Mouse (Mus musculus) lung, postnatal 0 days (tissue): Measurements from ENCODE around the gene Vnn3. TPM values are rescaled to one million over a fixed set of nuclear protein-coding genes. Genes with fewer than 3 reads are reported as not detected.
A peak's percentile ranks its signal among the peaks of the same experiment; 100 is the strongest.

Experiments used
- ATAC-seq: fragments of 200-750 bp; cut with Nextera tagmentation; 2 replicates; pipeline ENCODE4 v1.8.0; 2017; ENCODE audit warnings: moderate library complexity
- DNase-seq: peaks from one replicate; pipeline ENCODE4 v3.0.0-alpha.2; 2016; ENCODE audit warnings: low spot score
- H3K27ac ChIP-seq: fragments of 300-500 bp; sonication (generic); 2 replicates; pipeline ENCODE4 v1.5.1; 2014; ENCODE audit warnings: antibody characterized with exemption, mild to moderate bottlenecking, low read length, mixed read lengths
- H3K27me3 ChIP-seq: fragments of 300-500 bp; sonication (generic); replicated peaks from 2 replicates; pipeline ENCODE4 v1.6.1; 2014; ENCODE audit warnings: low read length, mixed read lengths; ENCODE audit not compliant: insufficient read depth
- H3K36me3 ChIP-seq: fragments of 300-500 bp; sonication (generic); 2 replicates; pipeline ENCODE4 v1.6.1; 2014; ENCODE audit warnings: low read length, mixed read lengths; ENCODE audit not compliant: insufficient read depth
- H3K4me1 ChIP-seq: fragments of 300-500 bp; sonication (generic); 2 replicates; pipeline ENCODE4 v1.6.1; 2014; ENCODE audit warnings: antibody characterized with exemption, low read depth, low read length, mixed read lengths; ENCODE audit not compliant: insufficient read depth
- H3K4me2 ChIP-seq: fragments of 300-500 bp; sonication (generic); replicated peaks from 2 replicates; pipeline ENCODE4 v1.6.1; 2014; ENCODE audit warnings: low read depth, mild to moderate bottlenecking, low read length, moderate library complexity, mixed read lengths
- H3K4me3 ChIP-seq: fragments of 300-500 bp; sonication (generic); 2 replicates; pipeline ENCODE4 v1.5.1; 2014; ENCODE audit warnings: low read depth, low read length
- H3K9ac ChIP-seq: fragments of 300-500 bp; sonication (generic); replicated peaks from 2 replicates; pipeline ENCODE4 v1.6.1; 2014; ENCODE audit warnings: low read depth, mild to moderate bottlenecking
- H3K9me3 ChIP-seq: fragments of 300-500 bp; sonication (generic); 2 replicates; pipeline ENCODE4 v1.6.1; 2016; ENCODE audit warnings: low read length, mixed read lengths
- CTCF ChIP-seq: IDR thresholded peaks from 2 replicates; pipeline ENCODE4 v1.5.1; 2016; ENCODE audit warnings: antibody characterized with exemption, mild to moderate bottlenecking
- EP300 ChIP-seq: IDR thresholded peaks from 2 replicates; pipeline ENCODE4 v1.6.1; 2016; ENCODE audit warnings: antibody characterized with exemption, mild to moderate bottlenecking, control low read depth
- WGBS: fragments of 180-500 bp; shearing (Covaris S2); extraction: QIAGEN DNeasy Blood & Tissue Kit; methylation state at CpG from one replicate; pipeline ENCODE4 v1.1.7; 2014; 5-methylcytosine and 5-hydroxymethylcytosine counted together
- polyA plus RNA-seq: library from polyadenylated mRNA; unstranded; fragments of >200 nt; fragmentation: Nextera tagmentation; extraction: Ambion mirVana; gene quantifications from 2 replicates; pipeline ENCODE4 v1.2.1, GENCODE M21; 2015

The Vnn3 gene
- polyA plus RNA-seq, 1 experiment from 2014 or later, result 18.5 TPM

DNA sequence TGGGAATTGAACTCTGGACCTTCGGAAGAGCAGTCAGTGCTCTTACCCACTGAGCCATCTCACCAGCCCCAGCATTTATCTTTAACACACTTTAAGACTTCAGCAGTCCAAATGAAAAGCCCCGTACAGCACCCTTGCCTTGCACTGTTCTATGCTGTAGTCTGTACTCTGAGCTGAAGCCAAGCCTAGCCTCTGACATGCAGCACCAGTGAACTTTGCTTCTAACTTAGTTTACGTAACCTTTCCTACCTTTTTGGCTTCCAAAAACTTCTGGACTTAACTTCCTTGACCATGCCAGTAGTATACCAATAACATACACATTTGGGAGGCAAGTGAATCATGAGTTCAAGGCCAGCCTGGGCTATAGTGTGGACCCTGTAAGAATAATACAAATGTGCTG is 12.4 kb upstream of the Vnn3 start:
- no peak for TF ChIP-seq EP300
- no peak for TF ChIP-seq CTCF
- Histone ChIP-seq H3K4me3 (no peak overlapping the region), H3K27me3 (no peaks in the 10 kb centered on the region), H3K9me3 (no peaks in the 10 kb centered on the region), H3K36me3 (no peaks in the 10 kb centered on the region), H3K27ac (no peak overlapping the region), H3K4me1 (no peaks in the 10 kb centered on the region), H3K4me2 (no peak overlapping the region), H3K9ac (no peak overlapping the region)
- ATAC-seq (no peak), DNase-seq (no peak)
- WGBS, result 91% methylated on average over 3 of the region's 3 CpGs

DNA sequence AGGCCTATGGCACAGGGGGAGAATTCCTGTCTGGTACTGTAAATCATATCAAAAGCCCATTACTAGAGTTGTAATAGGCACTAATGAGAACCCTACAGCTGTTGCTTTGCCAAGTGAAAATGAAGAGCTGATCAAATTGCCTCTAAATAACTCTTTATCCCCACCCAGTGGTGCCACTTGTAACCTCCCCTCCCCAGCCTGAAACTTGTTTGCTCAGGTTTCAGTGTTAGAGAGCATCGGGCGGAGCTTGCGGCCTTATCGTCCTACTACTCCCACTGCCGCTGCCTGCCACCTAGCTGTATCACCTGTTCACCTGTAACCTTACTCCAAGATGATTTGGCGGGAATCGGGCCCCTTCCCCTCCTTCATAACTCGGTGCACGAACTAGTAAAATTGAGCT is 11.9 kb upstream of the Vnn3 start:
- Histone ChIP-seq H3K4me2 (no peak overlapping the region), H3K9ac (no peak overlapping the region), H3K27ac (no peak overlapping the region), H3K27me3 (no peaks in the 10 kb centered on the region), H3K4me1 (no peaks in the 10 kb centered on the region), H3K4me3 (no peak overlapping the region), H3K36me3 (no peaks in the 10 kb centered on the region), H3K9me3 (no peaks in the 10 kb centered on the region)
- ATAC-seq (peak; percentile 50), DNase-seq (peak; percentile 46)
- peak; percentile 31; the same call in 1 of the 2 replicates for TF ChIP-seq CTCF
- TF ChIP-seq EP300, result no peak
- 38% methylated on average over 9 of the region's 9 CpGs for WGBS

DNA sequence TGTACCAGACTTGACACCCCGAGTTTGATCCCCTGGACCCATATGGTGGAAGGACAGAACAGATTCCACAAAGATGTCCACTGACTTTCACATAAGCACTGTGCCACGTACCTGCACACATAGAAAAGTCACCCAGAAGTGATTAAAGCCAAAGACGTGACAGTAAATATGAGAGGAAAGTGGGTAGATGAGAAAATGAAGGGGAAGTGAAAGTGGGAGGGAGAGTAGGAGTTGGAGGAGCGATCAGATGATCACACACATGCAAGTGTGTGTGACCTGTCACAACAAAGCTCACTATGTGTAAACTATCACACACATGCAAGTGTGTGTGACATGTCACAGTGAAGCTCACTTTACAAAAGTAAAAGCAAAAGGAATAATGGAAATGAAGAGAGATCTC is 10.8 kb upstream of the Vnn3 start:
- Histone ChIP-seq H3K9me3 (no peaks in the 10 kb centered on the region), H3K4me2 (no peak overlapping the region), H3K4me3 (no peak overlapping the region), H3K27me3 (no peaks in the 10 kb centered on the region), H3K27ac (no peak overlapping the region), H3K9ac (no peak overlapping the region), H3K36me3 (no peaks in the 10 kb centered on the region), H3K4me1 (no peaks in the 10 kb centered on the region)
- no peak for DNase-seq
- no peak for ATAC-seq
- TF ChIP-seq CTCF (no peak), EP300 (no peak)
- 71% methylated on average over 4 of the region's 4 CpGs for WGBS

- Histone ChIP-seq H3K4me3 (no peak overlapping the region), H3K9me3 (no peaks in the 10 kb centered on the region), H3K36me3 (no peaks in the 10 kb centered on the region), H3K4me2 (peak overlapping the region; percentile 30), H3K27ac (peak overlapping the region; percentile 80), H3K4me1 (peaks cover 4% of the 10 kb centered on the region; the same call in 1 of the 2 replicates), H3K9ac (no peak overlapping the region), H3K27me3 (no peaks in the 10 kb centered on the region)
- 54% methylated on average over 2 of the region's 2 CpGs for WGBS
- TF ChIP-seq CTCF, result no peak
- TF ChIP-seq EP300, result peak; percentile 80
- ATAC-seq, result peak; percentile 83
- peak; percentile 89 for DNase-seq
Observed at GRCm38 (mm10) chr10:23852096-23852495, 834 bp downstream of the Vnn3 start.

DNA sequence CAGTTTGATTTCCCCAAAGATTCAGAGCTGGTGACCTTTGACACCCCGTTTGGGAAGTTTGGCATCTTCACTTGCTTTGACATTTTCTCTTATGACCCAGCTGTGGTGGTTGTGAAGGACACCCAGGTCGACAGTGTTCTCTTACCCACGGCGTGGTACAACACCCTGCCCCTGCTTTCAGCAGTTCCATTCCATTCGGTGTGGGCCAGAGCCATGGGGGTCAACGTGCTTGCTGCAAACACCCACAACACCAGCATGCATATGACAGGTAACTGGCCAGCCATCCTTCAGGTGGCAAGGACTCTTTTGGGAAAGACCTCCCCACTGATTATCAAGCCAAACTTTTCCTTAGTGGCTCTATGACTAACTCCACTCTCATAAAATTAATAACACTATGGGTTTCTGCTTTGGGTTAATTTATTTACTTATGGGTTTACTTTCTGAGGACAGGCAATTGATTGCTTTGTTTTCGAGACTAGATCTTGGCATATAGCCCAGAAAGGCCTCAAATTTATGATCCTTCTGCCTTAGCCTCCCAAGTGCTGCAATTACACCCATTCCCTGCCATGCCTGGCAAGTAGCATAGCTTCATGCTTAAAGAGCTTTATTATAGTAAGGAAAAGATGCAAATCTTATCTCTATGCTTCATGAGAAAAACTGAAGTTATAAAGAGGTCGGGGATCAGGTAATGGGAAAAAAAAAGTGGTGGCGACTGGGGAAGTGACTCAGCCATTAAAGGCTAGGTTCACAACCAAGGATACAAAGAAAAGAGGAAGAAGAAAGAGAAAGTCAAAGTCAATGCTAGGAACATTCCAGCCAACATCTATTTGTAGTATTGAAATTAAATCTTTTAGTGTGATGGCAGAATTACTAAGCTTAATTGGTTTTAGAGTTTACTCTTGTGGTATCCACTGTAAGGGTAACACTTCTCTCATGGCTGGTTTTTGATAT is 13.4 kb downstream of the Vnn3 start:
- no peak overlapping the region for H3K4me2 ChIP-seq
- no peaks in the 10 kb centered on the region for H3K27me3 ChIP-seq
- H3K9ac ChIP-seq, result no peak overlapping the region
- no peak overlapping the region for H3K4me3 ChIP-seq
- WGBS, result 68% methylated on average over 9 of the region's 9 CpGs
- no peaks in the 10 kb centered on the region for H3K36me3 ChIP-seq
- no peaks in the 10 kb centered on the region for H3K9me3 ChIP-seq
- DNase-seq (no peak), ATAC-seq (no peak)
- no peaks in the 10 kb centered on the region for H3K4me1 ChIP-seq
- H3K27ac ChIP-seq, result no peak overlapping the region
- TF ChIP-seq EP300 (no peak), CTCF (no peak)

- DNase-seq (no peak), ATAC-seq (no peak)
- Histone ChIP-seq H3K9ac (no peak overlapping the region), H3K4me3 (no peak overlapping the region), H3K9me3 (no peaks in the 10 kb centered on the region), H3K36me3 (no peaks in the 10 kb centered on the region), H3K4me1 (no peaks in the 10 kb centered on the region), H3K27me3 (no peaks in the 10 kb centered on the region), H3K27ac (no peak overlapping the region), H3K4me2 (no peak overlapping the region)
- 89% methylated on average over 6 of the region's 6 CpGs for WGBS
- peak; percentile 50 for TF ChIP-seq CTCF
- TF ChIP-seq EP300, result no peak
Observed at GRCm38 (mm10) chr10:23880695-23881094, 29.4 kb downstream of the Vnn3 start.
